7 mouse cellular contexts compared by ENCODE assay signal in the genomic region with DNA sequence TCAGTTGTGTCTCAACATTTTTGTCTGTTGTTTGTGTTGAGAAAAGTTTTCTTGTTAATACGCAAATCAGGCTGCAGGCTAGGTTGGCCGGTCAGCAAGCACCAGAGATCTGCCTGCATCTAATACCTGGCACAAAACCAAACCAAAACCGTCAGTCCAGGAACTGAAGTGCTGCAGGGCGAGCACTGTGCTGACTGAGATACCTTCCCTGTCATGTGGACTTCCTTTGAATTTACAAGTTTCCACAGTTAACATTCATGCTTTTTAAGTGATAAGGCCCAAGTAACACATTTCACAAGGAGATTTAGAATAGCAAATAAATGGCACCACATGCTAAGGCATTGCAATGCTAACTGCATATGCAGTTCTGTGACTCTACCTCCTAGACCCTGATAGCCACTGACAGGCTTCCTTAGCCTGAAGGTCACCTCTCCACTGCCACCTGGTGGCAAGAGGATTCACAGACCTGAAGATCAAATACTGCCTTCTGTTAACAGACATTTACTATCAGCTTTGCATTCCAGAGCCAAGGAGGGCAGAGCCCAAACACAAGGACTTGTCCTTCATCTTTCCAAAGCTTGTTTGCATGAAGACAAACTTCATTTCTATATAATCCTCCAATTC. TPM values are rescaled to one million over a fixed set of nuclear protein-coding genes. Genes with fewer than 3 reads are reported as not detected.
DNase-seq lines count a peak whose midpoint lies in the region; ATAC-seq and TF ChIP-seq lines count a peak whose summit lies in the region.

No protein-coding gene starts in this region.

- no peak overlapping the region for H3K4me3 ChIP-seq in gastrocnemius, adult 2 months
- no peak overlapping the region for H3K4me3 ChIP-seq in midbrain, embryonic 11.5 days (ENCODE audit: low read depth, low read length)

- H3K4me1 ChIP-seq in midbrain, embryonic 11.5 days (ENCODE audit: control insufficient read depth, insufficient read depth, low read length), result no peaks in the 10 kb centered on the region

- WGBS in midbrain, embryonic 11.5 days, result 78% methylated on average over 4 of the region's 4 CpGs

- no peaks in the 10 kb centered on the region for H3K36me3 ChIP-seq in midbrain, embryonic 11.5 days (ENCODE audit: control insufficient read depth, insufficient read depth, low read length)

- no peak overlapping the region for H3K9ac ChIP-seq in midbrain, embryonic 11.5 days (ENCODE audit: low read length)

- intact Hi-C loops in gastrocnemius, adult 2 months (cut with DNase I), result loop anchor here (10.0 kb wide), 2 partner anchors 110 to 230 kb away; a partner anchor contains a TSS

- H3K27me3 ChIP-seq in midbrain, embryonic 11.5 days (ENCODE audit: control insufficient read depth, insufficient read depth, low read length), result no peaks in the 10 kb centered on the region

- peak; percentile 66 for ATAC-seq in activated CD4-positive, CD25-positive, alpha-beta regulatory T cell, adult 4 months
- peak; percentile 93 for ATAC-seq in midbrain, embryonic 11.5 days (ENCODE audit: low FRiP score)

- peak; percentile 88 for TF ChIP-seq CTCF in gastrocnemius, adult 2 months (IDR thresholded peaks at IDR 0.05)

- no peaks in the 10 kb centered on the region for H3K9me3 ChIP-seq in midbrain, embryonic 11.5 days (ENCODE audit: control insufficient read depth, low read length)

- peak; percentile 92 for DNase-seq in cerebellum, postnatal 14 days
- DNase-seq in gastrocnemius, adult 2 months, result peak; percentile 72
- peak; percentile 74 for DNase-seq in induced T-regulatory cell, adult 2 months (ENCODE audit: low read depth)
- peak; percentile 13 to 16 for DNase-seq in left cerebral cortex, adult 8-10 months (ENCODE audit: low spot score in 2 of 2)
- peak; percentile 96 for DNase-seq in midbrain, embryonic 11.5 days (ENCODE audit: low spot score, missing footprints)
- DNase-seq in skeletal muscle tissue, adult 2 months (ENCODE audit: low read depth, low spot score), result peak; percentile 56

- H3K4me2 ChIP-seq in midbrain, embryonic 11.5 days, result no peak overlapping the region

- H3K27ac ChIP-seq in gastrocnemius, adult 2 months, result no peak overlapping the region
- no peak overlapping the region for H3K27ac ChIP-seq in midbrain, embryonic 11.5 days (ENCODE audit: low read depth, low read length)

RNA-seq across cellular contexts. Expression of a gene that starts 15.8 kb away (rescaled TPM):
- under 1 TPM in 1 of 2 experiments, not detected in 1; 0.24 TPM for polyA plus RNA-seq in activated CD4-positive, CD25-positive, alpha-beta regulatory T cell, adult 4 months (2017; shearing (Covaris generic))
- 10 to 100 TPM; 20.4 to 28.3 TPM for total RNA-seq in gastrocnemius, adult 2 months (2021)
- 10 to 100 TPM; 27.5 to 33.1 (median 28.9) TPM for total RNA-seq in left cerebral cortex, adult 8-10 months (2022)
- 15.9 and 20.9 TPM in 2 replicates for polyA plus RNA-seq in midbrain, embryonic 11.5 days (2014; fragmentation: Nextera tagmentation; extraction: Ambion mirVana)

Comparison
In these comparisons a context has a peak if more than half of its experiments do, and no peak if none do; other contexts are left out.
1. DNase-seq: peak in every context shown above with its lines; median percentile 96 in midbrain, embryonic 11.5 days; 92 in cerebellum, postnatal 14 days; 74 in induced T-regulatory cell, adult 2 months; 72 in gastrocnemius, adult 2 months; 56 in skeletal muscle tissue, adult 2 months; 14 in left cerebral cortex, adult 8-10 months.